Mouse (Mus musculus) olfactory bulb, adult 2 months (tissue): ENCODE results near the gene Nhp2. TPM values are rescaled to one million over a fixed set of nuclear protein-coding genes. Genes with fewer than 3 reads are reported as not detected.
"Not testable (repeated sequence)": the region's sequence is repeated elsewhere in the genome, so short reads cannot be mapped to it uniquely, and the experiment has no call there.

Experiments
- H3K27ac ChIP-seq: fragments of 200-500 bp; 2 replicates; pipeline ENCODE4 v1.5.1; 2012; ENCODE audit warnings: low read depth, low read length; ENCODE audit not compliant: insufficient read depth
- H3K4me1 ChIP-seq: fragments of 200-500 bp; 2 replicates; pipeline ENCODE4 v1.6.1; 2012; ENCODE audit warnings: low read length; ENCODE audit not compliant: control insufficient read depth, insufficient read depth
- H3K4me3 ChIP-seq: fragments of 200-500 bp; 2 replicates; pipeline ENCODE4 v1.5.1; 2012; ENCODE audit warnings: mild to moderate bottlenecking, low read depth, low read length, moderate library complexity; ENCODE audit not compliant: insufficient read depth
- CTCF ChIP-seq: fragments of 200-500 bp; IDR thresholded peaks from 2 replicates; pipeline ENCODE4 v1.5.1; 2012; ENCODE audit warnings: low read depth, mild to moderate bottlenecking, low read length, moderate library complexity; ENCODE audit not compliant: insufficient read depth
- POLR2A ChIP-seq: fragments of 200-500 bp; IDR thresholded peaks from 2 replicates; pipeline ENCODE4 v1.6.1; 2012; ENCODE audit warnings: mild to moderate bottlenecking, low read depth, low read length, moderate library complexity; ENCODE audit not compliant: insufficient read depth
- WGBS: fragments of 180-500 bp; shearing (Covaris S2); methylation state at CpG from one replicate; pipeline ENCODE4 v1.1.7; 2018; 5-methylcytosine and 5-hydroxymethylcytosine counted together
- polyA plus RNA-seq: library from polyadenylated mRNA; stranded (reverse); fragments of >200 nt; gene quantifications from 2 replicates; pipeline ENCODE4 v1.2.4, GENCODE M21; 2012; ENCODE audit warnings: low replicate concordance; ENCODE audit not compliant: missing spikeins, insufficient read depth, insufficient read length

Gene Nhp2
- polyA plus RNA-seq, 1 experiment = not detected

DNA sequence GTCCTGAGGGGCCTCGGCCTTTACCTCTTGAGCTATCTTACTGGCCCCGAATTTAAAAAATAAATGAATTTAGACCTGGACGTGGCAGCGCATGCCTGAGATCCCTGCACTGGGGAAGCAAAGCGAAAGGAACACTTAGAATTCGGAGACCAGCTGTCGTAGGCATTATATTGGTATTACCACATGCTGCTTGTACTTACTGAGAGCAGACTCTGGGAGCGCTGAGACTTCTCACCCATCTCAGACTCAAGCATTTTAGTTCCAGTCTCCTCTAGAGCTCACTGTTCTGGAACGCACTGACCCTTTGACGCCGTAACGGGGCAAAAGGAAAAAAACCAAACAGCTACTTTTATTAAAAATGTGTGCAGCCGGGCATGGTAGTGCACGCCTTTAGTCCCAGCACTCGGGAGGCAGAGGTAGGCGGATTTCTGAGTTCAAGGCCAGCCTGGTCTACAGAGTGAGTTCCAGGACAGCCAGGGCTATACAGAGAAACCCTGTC is 42.4 kb downstream of the Nhp2 start:
- WGBS = 85% methylated on average over 16 of the region's 16 CpGs
- no peak overlapping the region for H3K4me3 ChIP-seq
- peaks cover 9% of the 10 kb centered on the region for H3K4me1 ChIP-seq
- no peak overlapping the region for H3K27ac ChIP-seq
- no peak for TF ChIP-seq POLR2A
- no peak for TF ChIP-seq CTCF

DNA sequence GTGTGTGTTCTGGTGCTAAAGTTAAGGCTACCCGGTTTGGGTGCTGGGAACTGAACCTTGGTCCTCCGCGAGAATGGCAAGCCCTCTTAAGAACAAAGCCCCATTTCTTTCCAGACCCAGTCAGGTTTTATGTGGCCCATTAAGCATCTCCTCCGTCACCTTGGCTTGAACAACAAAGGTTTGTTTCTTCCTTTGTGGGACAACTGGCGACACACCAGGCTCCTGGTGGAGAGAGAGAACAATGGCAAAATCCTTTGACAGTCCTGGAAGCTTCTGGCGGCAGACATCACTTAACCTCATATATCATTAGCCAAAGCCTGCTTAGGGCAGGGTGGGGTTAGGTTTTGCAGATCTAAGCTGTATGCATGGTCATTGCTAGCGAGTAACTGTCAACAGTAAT is 43.1 kb downstream of the Nhp2 start:
- no peak for TF ChIP-seq CTCF
- TF ChIP-seq POLR2A = no peak
- whole genome bisulfite sequencing = 67% methylated on average over 7 of the region's 7 CpGs
- Histone ChIP-seq H3K4me1 (peaks cover 9% of the 10 kb centered on the region), H3K27ac (no peak overlapping the region), H3K4me3 (no peak overlapping the region)

DNA sequence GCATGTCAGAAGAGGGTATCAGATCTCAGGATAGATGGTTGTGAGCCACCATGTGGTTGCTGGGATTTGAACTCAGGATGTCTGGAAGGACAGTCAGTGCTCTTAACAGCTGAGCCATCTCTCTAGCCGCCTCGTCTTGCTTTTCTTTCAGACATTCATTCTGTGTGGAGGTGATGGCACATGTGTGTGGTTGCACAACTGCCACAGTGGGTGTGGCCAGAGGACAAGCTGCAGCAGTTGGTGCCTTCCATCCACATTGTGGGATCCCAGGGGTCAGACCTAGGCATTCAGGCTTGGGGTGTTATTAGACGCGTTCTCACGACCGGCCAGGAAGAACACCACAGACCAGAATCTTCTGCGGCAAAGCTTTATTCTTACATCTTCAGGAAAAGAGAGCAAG is 45.2 kb downstream of the Nhp2 start:
- H3K4me3 ChIP-seq, H3K4me1 ChIP-seq, H3K27ac ChIP-seq: not testable (repeated sequence)
- 95% methylated on average over 7 of the region's 7 CpGs for WGBS

DNA sequence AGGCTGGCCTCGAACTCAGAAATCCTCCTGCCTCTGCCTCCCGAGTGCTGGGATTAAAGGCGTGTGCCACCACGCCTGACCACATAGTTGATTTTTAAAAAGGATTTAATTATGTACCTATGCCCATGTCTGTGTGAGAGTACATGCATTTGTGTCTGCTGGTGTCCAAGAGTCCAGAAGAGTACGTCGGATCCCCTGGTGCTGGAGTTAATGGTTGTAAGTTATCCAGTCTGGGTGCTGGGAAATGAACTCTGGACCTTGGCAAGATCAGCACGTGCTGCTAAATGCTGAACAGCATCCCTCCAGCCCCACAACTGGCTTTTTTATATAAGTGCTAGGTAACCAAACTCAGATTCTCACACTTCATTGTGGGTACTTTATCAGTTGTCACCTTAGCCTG is 51.3 kb downstream of the Nhp2 start:
- Histone ChIP-seq H3K4me3 (no peak overlapping the region), H3K4me1 (no peaks in the 10 kb centered on the region), H3K27ac (no peak overlapping the region)
- 93% methylated on average over 7 of the region's 7 CpGs for WGBS
- TF ChIP-seq POLR2A = no peak
- TF ChIP-seq CTCF = no peak

DNA sequence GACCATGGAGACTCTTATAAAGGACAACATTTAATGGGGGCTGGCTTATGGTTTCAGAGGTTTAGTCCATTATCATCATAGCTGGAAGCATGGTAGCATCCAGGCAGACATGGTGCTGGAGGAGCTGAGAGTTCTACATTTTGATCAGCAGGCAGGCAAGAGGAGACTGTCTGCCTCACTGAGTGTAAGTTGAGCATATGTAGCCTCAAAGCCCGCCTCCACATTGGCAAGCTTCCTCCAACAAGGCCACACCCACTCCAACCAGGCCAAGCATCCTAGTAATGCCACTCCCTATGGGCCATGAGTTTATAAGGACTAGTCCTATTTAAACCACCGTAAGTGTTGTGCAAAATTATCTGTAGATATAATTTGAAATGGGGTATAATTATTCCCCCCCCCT is 51.8 kb downstream of the Nhp2 start:
- no peak for TF ChIP-seq CTCF
- no peaks in the 10 kb centered on the region for H3K4me1 ChIP-seq

DNA sequence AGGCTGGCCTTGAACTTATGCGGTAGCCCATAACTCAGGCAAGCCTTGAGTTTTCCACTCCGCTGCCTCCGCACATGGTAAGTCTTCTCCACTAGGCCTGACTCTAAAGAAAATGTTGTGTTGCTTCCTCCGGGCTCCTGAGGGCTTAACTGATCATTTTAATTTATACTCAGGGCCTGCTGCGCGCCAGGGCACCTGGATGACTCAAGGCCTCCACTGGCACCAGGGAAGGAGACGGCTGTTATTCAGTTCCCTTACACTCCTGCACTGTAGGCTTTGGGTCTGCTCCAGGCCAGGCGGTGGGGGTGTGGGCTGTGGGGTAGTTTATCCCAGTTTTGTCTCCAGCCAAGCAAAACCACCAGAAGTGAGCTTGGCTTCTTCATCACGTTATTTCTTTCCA is 53.8 kb downstream of the Nhp2 start:
- H3K4me3 ChIP-seq = no peak overlapping the region
- no peaks in the 10 kb centered on the region for H3K4me1 ChIP-seq
- 80% methylated on average over 9 of the region's 9 CpGs for WGBS
- no peak for TF ChIP-seq POLR2A
- TF ChIP-seq CTCF = no peak
- H3K27ac ChIP-seq = no peak overlapping the region

More for the DNA sequence above, 51.8 kb downstream of the Nhp2 start:
- H3K4me3 ChIP-seq = no peak overlapping the region
- whole genome bisulfite sequencing = 76% methylated on average over 2 of the region's 2 CpGs
- H3K27ac ChIP-seq = no peak overlapping the region

Other genes starting within 250 kb of the Nhp2 start
- not detected in 2 replicates for gene Phykpl, start 35.0 kb upstream of the Nhp2 start, polyA plus RNA-seq
- gene Hnrnpab, start 12.9 kb upstream of the Nhp2 start, polyA plus RNA-seq = 230 and 328 TPM in 2 replicates
- gene Rmnd5b, start 16.2 kb downstream of the Nhp2 start, polyA plus RNA-seq = not detected in 2 replicates
- gene N4bp3, start 31.1 kb downstream of the Nhp2 start, polyA plus RNA-seq = not detected in 2 replicates
- not detected in 2 replicates for gene D930048N14Rik, start 31.2 kb downstream of the Nhp2 start, polyA plus RNA-seq
- not detected in 2 replicates for gene 0610009B22Rik, start 69.1 kb downstream of the Nhp2 start, polyA plus RNA-seq
- not detected in 2 replicates for gene Sec24a, start 143.9 kb downstream of the Nhp2 start, polyA plus RNA-seq
- not detected in 2 replicates for gene Sar1b, start 144.0 kb downstream of the Nhp2 start, polyA plus RNA-seq
- gene Jade2, start 237.9 kb downstream of the Nhp2 start, polyA plus RNA-seq = not detected in 2 replicates